Mouse (Mus musculus) thymus, adult 2 months (tissue): ENCODE measurements at regions not wholly inside any gene's neighbourhood (a gene's known extent, or its start where the extent isn't known, plus 50 kb on each side); places are given as distances from the start of the nearest gene placed in this dataset.

ENCODE experiments used
- DNase-seq: peaks from one replicate; pipeline ENCODE4 v3.0.0; 2021
- H3K27ac ChIP-seq: fragments of 200-500 bp; 2 replicates; pipeline ENCODE4 v1.5.1; 2012; ENCODE audit warnings: low read length, control low read depth; ENCODE audit not compliant: control insufficient read depth, insufficient read depth
- H3K27me3 ChIP-seq: fragments of 200-500 bp; 2 replicates; pipeline ENCODE4 v1.6.1; 2012; ENCODE audit warnings: mild to moderate bottlenecking, low read length, moderate library complexity, mixed read lengths; ENCODE audit not compliant: control insufficient read depth, insufficient read depth
- H3K36me3 ChIP-seq: fragments of 200-500 bp; 2 replicates; pipeline ENCODE4 v1.6.1; 2012; ENCODE audit warnings: mild to moderate bottlenecking, low read length, moderate library complexity; ENCODE audit not compliant: control insufficient read depth, insufficient read depth
- H3K4me1 ChIP-seq: fragments of 200-500 bp; replicated peaks from 2 replicates; pipeline ENCODE4 v1.6.1; 2012; ENCODE audit warnings: low read length; ENCODE audit not compliant: control insufficient read depth, insufficient read depth
- H3K4me3 ChIP-seq: fragments of 200-500 bp; 2 replicates; pipeline ENCODE4 v1.5.1; 2012; ENCODE audit warnings: mild to moderate bottlenecking, low read length, control low read depth, moderate library complexity; ENCODE audit not compliant: control insufficient read depth, insufficient read depth
- CTCF ChIP-seq: fragments of 200-500 bp; IDR thresholded peaks from 2 replicates; pipeline ENCODE4 v1.5.1; 2012; ENCODE audit warnings: mild to moderate bottlenecking, control low read depth, low read length, moderate library complexity, borderline replicate concordance; ENCODE audit not compliant: control insufficient read depth, poor library complexity, insufficient read depth; ENCODE audit errors: extremely low read depth
- POLR2A ChIP-seq: fragments of 200-500 bp; IDR thresholded peaks from 2 replicates; pipeline ENCODE4 v1.6.1; 2012; ENCODE audit warnings: mild to moderate bottlenecking, low read length, control low read depth, moderate library complexity; ENCODE audit not compliant: control insufficient read depth, poor library complexity, insufficient read depth; ENCODE audit errors: extremely low read depth
- WGBS: fragments of 180-500 bp; shearing (Covaris S2); methylation state at CpG from one replicate; pipeline ENCODE4 v1.1.7; 2018; 5-methylcytosine and 5-hydroxymethylcytosine counted together

GRCm38 (mm10) chr7:129832830-129833229 is 241.2 kb downstream of the Wdr11 start:
- DNase-seq: no peak
- no peak for TF ChIP-seq CTCF
- no peak for TF ChIP-seq POLR2A
- Histone ChIP-seq H3K4me3 (no peak overlapping the region), H3K27me3 (no peaks in the 10 kb centered on the region), H3K27ac (no peak overlapping the region), H3K36me3 (no peaks in the 10 kb centered on the region), H3K4me1 (peaks cover 5% of the 10 kb centered on the region)
- WGBS: 95% methylated on average over 8 of the region's 8 CpGs

GRCm38 (mm10) chr7:129842303-129843122 is 250.8 kb downstream of the Wdr11 start:
- TF ChIP-seq CTCF: no peak
- TF ChIP-seq POLR2A: no peak
- H3K27ac ChIP-seq: no peak overlapping the region
- H3K4me3 ChIP-seq: no peak overlapping the region
- H3K4me1 ChIP-seq: no peaks in the 10 kb centered on the region
- H3K36me3 ChIP-seq: no peaks in the 10 kb centered on the region
- no peaks in the 10 kb centered on the region for H3K27me3 ChIP-seq
- 87% methylated on average over 10 of the region's 10 CpGs for WGBS
- DNase-seq: no peak

GRCm38 (mm10) chr7:129847136-129847535 is 255.5 kb downstream of the Wdr11 start:
- 60% methylated on average over 5 of the region's 5 CpGs for WGBS
- DNase-seq: no peak
- no peak overlapping the region for H3K27ac ChIP-seq
- no peaks in the 10 kb centered on the region for H3K36me3 ChIP-seq
- no peaks in the 10 kb centered on the region for H3K27me3 ChIP-seq
- TF ChIP-seq POLR2A (no peak), CTCF (no peak)
- H3K4me1 ChIP-seq: no peaks in the 10 kb centered on the region
- H3K4me3 ChIP-seq: no peak overlapping the region

- TF ChIP-seq CTCF: no peak
- no peak for TF ChIP-seq POLR2A
- WGBS: 82% methylated on average over 7 of the region's 7 CpGs
- Histone ChIP-seq H3K4me3 (no peak overlapping the region), H3K36me3 (no peaks in the 10 kb centered on the region), H3K27me3 (no peaks in the 10 kb centered on the region; the same call in 1 of the 2 replicates), H3K27ac (no peak overlapping the region), H3K4me1 (no peaks in the 10 kb centered on the region)
- no peak for DNase-seq
Observed at GRCm38 (mm10) chr7:129853596-129853995, 261.9 kb downstream of the Wdr11 start.

GRCm38 (mm10) chr7:129854942-129855341 is 263.3 kb downstream of the Wdr11 start:
- TF ChIP-seq POLR2A: no peak
- Histone ChIP-seq H3K4me3 (no peak overlapping the region), H3K4me1 (no peaks in the 10 kb centered on the region), H3K27me3 (no peaks in the 10 kb centered on the region; the same call in 1 of the 2 replicates), H3K36me3 (no peaks in the 10 kb centered on the region), H3K27ac (no peak overlapping the region)
- no peak for DNase-seq
- 92% methylated on average over 2 of the region's 2 CpGs for WGBS

GRCm38 (mm10) chr7:129862966-129863365 is 271.3 kb downstream of the Wdr11 start:
- no peak overlapping the region for H3K27ac ChIP-seq
- H3K27me3 ChIP-seq: no peaks in the 10 kb centered on the region
- H3K4me3 ChIP-seq: no peak overlapping the region
- WGBS: 53% methylated on average over 1 of the region's 1 CpGs
- no peaks in the 10 kb centered on the region for H3K36me3 ChIP-seq
- TF ChIP-seq CTCF (no peak), POLR2A (no peak)
- no peak for DNase-seq
- H3K4me1 ChIP-seq: no peaks in the 10 kb centered on the region
